Mouse (Mus musculus): ENCODE measurements around the gene Olfr284.
A peak's percentile ranks its signal among the peaks of the same experiment; 100 is the strongest.

Gene Olfr284

DNA sequence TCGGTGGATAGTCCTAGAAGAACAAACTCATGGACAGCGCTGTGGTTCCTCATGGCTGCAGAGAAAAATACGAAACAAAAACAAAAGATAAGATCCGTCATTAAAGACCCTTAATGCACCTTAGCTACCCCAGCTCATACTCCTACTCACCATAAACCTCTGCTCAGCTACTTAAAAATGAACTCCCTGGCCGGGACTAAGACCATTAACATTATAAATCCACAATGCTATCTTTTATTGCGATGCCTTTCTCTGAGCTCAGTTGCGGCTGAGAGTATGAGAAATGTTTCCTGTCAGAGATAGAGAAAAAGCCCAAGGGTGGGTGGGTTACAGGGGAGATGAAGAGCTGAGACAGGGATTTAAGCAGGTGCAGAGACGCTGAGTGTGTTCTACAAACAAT, at the start of gene Olfr284:
Gene Olfr284 (minus strand): TSS at position 101 of the 400 bp plus-strand sequence.
- DNase-seq (ENCODE audit: low spot score), result no peak

DNA sequence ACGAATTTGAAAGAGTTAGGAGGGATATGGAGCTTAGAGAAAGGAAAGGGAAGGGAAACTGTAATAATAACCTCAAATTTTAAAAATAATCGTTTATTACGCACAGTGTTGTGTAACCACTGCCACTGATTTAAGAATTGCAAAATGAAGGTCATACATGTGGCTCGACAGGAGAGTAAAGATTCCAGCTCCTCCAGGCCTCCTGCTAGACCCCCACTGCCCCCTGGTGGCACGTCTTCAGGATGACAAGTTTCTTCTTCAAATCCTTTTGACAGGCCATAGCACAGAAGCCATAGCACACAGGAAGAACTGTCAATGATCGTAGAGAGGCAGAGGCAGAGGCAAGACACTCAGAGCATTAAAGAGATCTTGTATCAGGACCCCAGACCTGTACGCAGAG, 49.0 kb upstream of the Olfr284 start:
- peak; percentile 56 for DNase-seq (ENCODE audit: low spot score)

DNA sequence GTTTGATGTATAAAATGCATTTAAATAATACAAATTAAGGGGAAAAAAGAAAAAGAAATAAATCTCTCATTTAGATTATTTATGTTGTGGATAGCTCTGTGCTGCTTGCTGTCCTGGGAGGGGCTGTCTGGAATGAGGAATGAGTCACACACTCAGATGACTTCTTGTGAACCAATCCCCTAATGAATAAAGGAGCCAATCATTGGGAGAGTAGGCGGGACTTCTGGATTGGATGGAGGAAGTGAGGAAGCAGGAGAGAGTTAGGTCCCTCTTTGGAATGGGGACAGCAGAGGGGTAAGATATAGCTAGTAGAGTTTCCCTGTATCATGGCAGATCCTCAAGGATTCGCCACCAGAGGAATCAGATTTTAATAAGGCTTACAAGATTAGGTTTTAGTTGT, 46.8 kb upstream of the Olfr284 start:
- DNase-seq (ENCODE audit: low spot score), result no peak

DNA sequence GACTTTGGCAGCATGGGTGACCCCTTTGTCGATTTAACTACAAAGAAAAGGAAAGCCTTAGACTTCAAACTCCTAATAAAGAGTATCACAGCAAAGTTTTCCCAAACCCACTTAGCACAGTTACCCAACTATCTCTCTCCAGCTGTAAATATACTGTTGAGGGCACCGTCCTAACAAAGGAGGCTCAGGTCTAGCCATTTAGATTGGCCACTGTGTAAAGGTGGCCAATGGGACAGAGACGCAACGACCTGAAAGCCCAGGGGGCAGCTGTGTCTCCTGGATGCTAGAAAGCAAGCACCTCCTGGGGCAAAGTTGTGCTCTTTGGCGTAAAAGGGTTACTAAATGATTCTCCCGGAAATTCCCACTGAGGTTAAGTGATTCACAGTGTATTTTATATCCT, 40.1 kb upstream of the Olfr284 start, which contains the start of gene Olfr283:
Gene Olfr283 (minus strand): TSS at position 101 of the 400 bp plus-strand sequence.
- DNase-seq (ENCODE audit: low spot score), result no peak

DNA sequence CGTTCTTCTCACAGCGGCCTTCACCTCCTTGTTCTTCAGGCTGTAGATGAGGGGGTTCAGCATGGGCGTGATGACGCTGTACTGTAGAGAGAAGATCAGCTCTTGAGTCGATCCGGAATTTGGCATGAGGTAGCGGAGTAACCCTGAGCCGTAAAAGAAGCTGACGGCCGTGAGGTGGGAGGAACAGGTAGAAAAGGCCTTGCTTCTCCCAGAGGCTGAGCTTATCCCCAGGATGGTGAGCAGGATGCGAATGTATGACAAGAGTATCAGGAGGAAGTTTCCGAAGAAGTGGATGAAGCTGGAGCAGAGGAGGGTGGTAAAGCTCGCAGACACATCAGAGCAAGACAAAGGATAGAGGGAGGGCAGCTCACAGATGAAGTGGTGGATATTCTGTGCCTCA, 37.4 kb upstream of the Olfr284 start:
- DNase-seq (ENCODE audit: low spot score), result no peak

DNA sequence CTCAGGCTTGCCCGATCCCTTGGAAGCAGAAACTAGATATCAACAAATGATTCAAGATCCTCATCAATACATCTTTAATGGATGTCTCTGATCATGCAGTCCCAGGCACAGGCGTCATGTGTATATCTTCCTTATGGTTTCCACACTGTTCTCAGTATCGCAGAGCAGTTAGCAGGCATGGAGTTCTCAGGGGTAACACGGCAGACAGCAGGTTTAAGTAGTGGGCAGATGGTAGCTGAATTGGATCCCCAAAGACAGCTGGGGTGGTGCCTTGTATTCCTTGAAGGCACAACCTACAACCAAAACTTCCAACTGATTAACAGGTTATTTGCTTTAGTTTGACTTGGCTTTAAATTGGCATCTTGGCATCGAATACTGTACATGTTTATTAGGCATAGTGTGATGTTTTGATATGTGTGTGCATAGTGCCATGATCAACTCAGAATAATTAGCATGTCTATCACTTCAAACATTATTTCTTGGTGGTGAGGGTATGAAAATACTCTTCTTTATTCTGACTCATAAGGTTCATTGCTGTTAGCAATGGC, 23.5 kb downstream of the Olfr284 start, which contains the start of gene Olfr285:
Gene Olfr285 (minus strand): TSS at position 177 of the 548 bp plus-strand sequence.
- DNase-seq (ENCODE audit: low spot score), result no peak

DNA sequence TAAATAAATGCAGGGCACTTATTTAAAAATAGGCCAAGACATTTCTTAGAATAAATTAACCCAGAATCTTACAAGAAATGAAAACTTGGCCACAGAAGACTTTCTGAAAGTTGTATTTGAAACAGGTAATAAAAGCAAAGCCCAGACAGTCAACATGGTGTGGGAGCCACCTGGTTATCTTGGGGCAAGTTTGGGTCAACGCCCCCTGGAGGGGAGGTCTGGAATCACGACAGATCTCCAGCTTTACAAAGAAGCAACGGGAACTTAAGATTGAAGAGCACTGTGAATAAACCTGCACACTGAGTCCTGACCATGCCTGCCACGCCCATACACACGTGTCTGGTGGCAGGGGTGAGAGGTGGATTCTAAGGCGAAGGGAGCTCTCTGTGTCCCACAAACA, 25.1 kb downstream of the Olfr284 start:
- DNase-seq (ENCODE audit: low spot score), result no peak

DNA sequence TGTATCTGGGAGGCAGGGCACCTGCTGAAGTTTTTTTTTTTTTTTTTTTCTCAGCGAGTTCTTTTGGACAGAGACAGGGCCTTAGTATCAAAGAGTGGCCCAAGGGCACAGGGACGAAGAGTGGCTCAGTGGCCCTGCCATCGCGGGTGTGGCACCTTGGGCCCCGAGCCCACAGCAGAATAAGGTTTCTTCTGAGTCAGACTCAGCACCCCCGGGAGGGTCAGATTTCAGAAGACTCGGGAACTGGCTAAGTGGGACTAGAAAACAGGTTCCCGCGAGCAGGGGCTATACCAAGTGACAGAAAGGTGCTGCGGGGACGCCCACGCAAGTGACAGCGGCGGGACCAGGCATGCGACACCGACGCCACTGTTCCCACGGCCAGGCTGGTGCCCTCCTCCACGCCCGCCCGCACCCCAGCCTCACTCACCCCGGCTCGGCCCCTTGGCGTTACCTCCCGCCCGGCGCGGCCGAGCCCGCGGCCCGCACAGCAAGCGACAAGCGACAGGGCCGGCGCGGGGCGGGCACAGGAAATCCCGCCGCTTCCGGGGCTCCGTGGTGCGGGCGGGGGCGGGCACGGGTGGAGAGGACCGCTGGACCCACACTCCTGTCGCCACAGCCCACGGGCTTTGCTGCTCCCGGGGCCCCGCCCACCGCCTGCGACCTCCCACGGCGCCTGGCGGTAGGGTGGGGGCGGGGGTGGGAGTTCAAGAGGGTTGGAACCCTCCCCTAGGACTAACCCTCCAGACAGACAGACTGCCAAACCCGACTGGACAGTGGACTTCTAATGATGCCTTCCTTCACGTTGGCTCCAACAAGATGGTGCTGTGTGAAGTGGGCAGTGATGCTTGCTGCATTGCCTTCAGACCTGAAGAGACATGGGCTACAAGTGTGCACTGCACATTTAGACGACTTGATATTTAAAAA, 44.9 kb downstream of the Olfr284 start, which contains the start of gene Zfp641:
Gene Zfp641 (minus strand): TSS at position 534 of the 924 bp plus-strand sequence.
- DNase-seq (ENCODE audit: low spot score), result no peak

DNA sequence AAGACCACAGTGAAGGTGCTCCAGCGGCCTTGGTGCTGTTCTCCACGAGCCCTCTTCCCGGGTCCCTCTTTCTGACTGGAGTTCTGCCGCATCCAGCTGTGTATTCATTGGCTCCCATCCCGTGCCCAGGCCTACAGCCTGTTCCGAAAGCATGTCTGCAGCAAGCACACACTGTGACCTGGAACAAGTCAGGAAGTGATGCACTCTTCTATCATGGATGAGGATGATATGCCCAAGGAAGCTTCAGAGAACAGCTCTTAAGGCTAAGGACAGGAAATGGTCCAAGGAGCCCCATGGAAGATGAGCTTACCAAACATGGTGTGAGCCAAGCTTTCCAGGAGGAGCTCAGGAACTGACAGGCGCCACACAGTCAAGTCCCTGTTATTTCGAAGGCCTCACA, 47.1 kb downstream of the Olfr284 start:
- DNase-seq (ENCODE audit: low spot score), result no peak
